ENCODE assay signal across 32 mouse cellular contexts in genomic region chr11:107065216-107065785, GRCm38 (mm10). TPM values are rescaled to one million over a fixed set of nuclear protein-coding genes. Genes with fewer than 3 reads are reported as not detected.
DNase-seq lines count a peak whose midpoint lies in the region; ATAC-seq and TF ChIP-seq lines count a peak whose summit lies in the region.
"Had no signal": no experiment of that assay in that cellular context is flagged by ENCODE, and none has a peak within 500 bp of the region (broad histone marks: within the 10 kb centered on the region; RNA-seq: fewer than 3 reads in every experiment).

No protein-coding gene starts in this region.

- H3K9ac ChIP-seq in intestine, postnatal 0 days (ENCODE audit: low read depth, low read length), result no peak overlapping the region
- no peak overlapping the region for H3K9ac ChIP-seq in forebrain, embryonic 11.5 days (ENCODE audit: low read length)
- H3K9ac ChIP-seq: embryonic facial prominence, embryonic 12.5 days; heart, embryonic 15.5 days; hindbrain, embryonic 13.5 days; liver, embryonic 14.5 days; midbrain, embryonic 13.5 days; neural tube, embryonic 13.5 days; stomach, embryonic 15.5 days had no signal

- DNase-seq in adrenal gland, postnatal 10 days, result peak; percentile 31
- no peak for DNase-seq in adrenal gland, postnatal 4 days (ENCODE audit: low spot score in 2 of 2)
- peak; percentile 22 for DNase-seq in ovary, postnatal 36 days (ENCODE audit: low spot score)
- DNase-seq in ovary, adult 18-20 months (ENCODE audit: low spot score), result no peak
- DNase-seq in adrenal gland, postnatal 36 days, result peak; percentile 25 to 66
- DNase-seq in thymus, postnatal 0 days (ENCODE audit: low spot score), result no peak
- no peak for DNase-seq in forebrain, embryonic 11.5 days (ENCODE audit: low spot score)
- DNase-seq: cerebellum, adult 8-10 months; cerebellum, postnatal 25 days; gastrocnemius, adult 2 months; heart, postnatal 36 days; kidney, postnatal 4 days; layer of hippocampus, postnatal 36 days; liver; lung, adult 2 months; lung, postnatal 10 days; right cerebral cortex, postnatal 25 days; thymus, postnatal 14 days had no signal

- H3K27ac ChIP-seq in intestine, postnatal 0 days (ENCODE audit: low read depth, low read length), result no peak overlapping the region
- no peak overlapping the region for H3K27ac ChIP-seq in forebrain, embryonic 11.5 days (ENCODE audit: low read depth, low read length)
- H3K27ac ChIP-seq: embryonic facial prominence, embryonic 12.5 days; forebrain, embryonic 10.5 days; gastrocnemius, adult 2 months; heart, embryonic 15.5 days; hindbrain, embryonic 13.5 days; kidney, postnatal 0 days; liver, embryonic 14.5 days; macrophage; midbrain, embryonic 13.5 days; neural tube, embryonic 13.5 days; stomach, embryonic 15.5 days had no signal

- H3K4me3 ChIP-seq in intestine, postnatal 0 days (ENCODE audit: low read depth, low read length), result no peak overlapping the region
- no peak overlapping the region for H3K4me3 ChIP-seq in forebrain, embryonic 11.5 days (ENCODE audit: low read depth, low read length)
- H3K4me3 ChIP-seq: embryonic facial prominence, embryonic 12.5 days; forebrain, embryonic 10.5 days; gastrocnemius, adult 2 months; heart, embryonic 15.5 days; hindbrain, embryonic 13.5 days; midbrain, embryonic 13.5 days; neural tube, embryonic 13.5 days; stomach, embryonic 15.5 days had no signal

- H3K4me2 ChIP-seq in intestine, postnatal 0 days (replicated peaks; ENCODE audit: low read depth), result no peak overlapping the region
- H3K4me2 ChIP-seq in forebrain, embryonic 11.5 days (ENCODE audit: low read depth, low read length, severe bottlenecking), result no peak overlapping the region
- H3K4me2 ChIP-seq: embryonic facial prominence, embryonic 12.5 days; heart, embryonic 15.5 days; hindbrain, embryonic 13.5 days; midbrain, embryonic 13.5 days; neural tube, embryonic 13.5 days; stomach, embryonic 15.5 days had no signal

- H3K9me3 ChIP-seq in intestine, postnatal 0 days (ENCODE audit: control insufficient read depth), result no peaks in the 10 kb centered on the region
- H3K9me3 ChIP-seq in forebrain, embryonic 11.5 days (ENCODE audit: control insufficient read depth, low read length), result no peaks in the 10 kb centered on the region
- H3K9me3 ChIP-seq: embryonic facial prominence, embryonic 12.5 days; forebrain, embryonic 10.5 days; heart, embryonic 15.5 days; hindbrain, embryonic 13.5 days; midbrain, embryonic 13.5 days; neural tube, embryonic 13.5 days; stomach, embryonic 15.5 days had no signal

- WGBS in intestine, postnatal 0 days, result 87% methylated on average over 11 of the region's 11 CpGs
- 90% methylated on average over 11 of the region's 11 CpGs for WGBS in forebrain, embryonic 11.5 days

- no peak for TF ChIP-seq CTCF in intestine, postnatal 0 days (IDR thresholded peaks at IDR 0.05; ENCODE audit: low read depth)

- no peak for ATAC-seq in intestine, postnatal 0 days
- no peak for ATAC-seq in forebrain, embryonic 11.5 days (replicated peaks; ENCODE audit: low FRiP score)
- ATAC-seq: CD4-positive, CD25-positive, alpha-beta regulatory T cell, adult 4 months; forebrain, embryonic 16.5 days; intestine, embryonic 16.5 days; midbrain, embryonic 13.5 days had no signal

- no peaks in the 10 kb centered on the region for H3K4me1 ChIP-seq in intestine, postnatal 0 days (replicated peaks; ENCODE audit: control insufficient read depth, insufficient read depth, low read length)
- no peaks in the 10 kb centered on the region for H3K4me1 ChIP-seq in forebrain, embryonic 11.5 days (replicated peaks; ENCODE audit: control insufficient read depth, insufficient read depth, low read length)
- H3K4me1 ChIP-seq: embryonic facial prominence, embryonic 12.5 days; forebrain, embryonic 10.5 days; hindbrain, embryonic 13.5 days; midbrain, embryonic 13.5 days; neural tube, embryonic 13.5 days; stomach, embryonic 15.5 days had no signal

- peaks cover 74% of the 10 kb centered on the region for H3K36me3 ChIP-seq in intestine, postnatal 0 days (ENCODE audit: control insufficient read depth, insufficient read depth)
- peaks cover 15% of the 10 kb centered on the region; the same call in 1 of the 2 replicates for H3K36me3 ChIP-seq in forebrain, embryonic 11.5 days (ENCODE audit: control insufficient read depth, insufficient read depth, low read length)

- no peaks in the 10 kb centered on the region for H3K27me3 ChIP-seq in intestine, postnatal 0 days (replicated peaks; ENCODE audit: control insufficient read depth, insufficient read depth, low read length)
- no peaks in the 10 kb centered on the region for H3K27me3 ChIP-seq in forebrain, embryonic 11.5 days (ENCODE audit: control insufficient read depth, insufficient read depth, low read length)
- H3K27me3 ChIP-seq: embryonic facial prominence, embryonic 12.5 days; heart, embryonic 15.5 days; hindbrain, embryonic 13.5 days; midbrain, embryonic 13.5 days; neural tube, embryonic 13.5 days; stomach, embryonic 15.5 days had no signal

RNA-seq across cellular contexts. Expression of gene 1810010H24Rik, which starts 39.8 kb away (rescaled TPM):
- total RNA-seq in adrenal gland, postnatal 10 days (2021), result 1 to 10 TPM; 1.8 to 2.9 TPM
- total RNA-seq in adrenal gland, postnatal 4 days (2021), result 1 to 10 TPM; 3.2 to 6.3 TPM
- 1 to 10 TPM; 2.3 to 4.7 TPM for total RNA-seq in adrenal gland, postnatal 36 days (2021)
- polyA plus RNA-seq in thymus, postnatal 0 days (2015; fragmentation: Nextera tagmentation; extraction: Ambion mirVana), result 2.2 and 2.8 TPM in 2 replicates
- 9.6 and 9.9 TPM in 2 replicates for polyA plus RNA-seq in intestine, postnatal 0 days (2015; fragmentation: Nextera tagmentation; extraction: Ambion mirVana)
- 2.5 and 4.2 TPM in 2 replicates for polyA plus RNA-seq in forebrain, embryonic 11.5 days (2014; fragmentation: Nextera tagmentation; extraction: Ambion mirVana)

Comparison
In these comparisons a context has a peak if more than half of its experiments do, and no peak if none do; other contexts are left out.
1. DNase-seq: peak in adrenal gland, postnatal 10 days (single experiment), ovary, postnatal 36 days (single experiment) and adrenal gland, postnatal 36 days (2 of 2); none in adrenal gland, postnatal 4 days (0 of 2), ovary, adult 18-20 months (single experiment), thymus, postnatal 0 days (single experiment) and forebrain, embryonic 11.5 days (single experiment).